In the genomic region with DNA sequence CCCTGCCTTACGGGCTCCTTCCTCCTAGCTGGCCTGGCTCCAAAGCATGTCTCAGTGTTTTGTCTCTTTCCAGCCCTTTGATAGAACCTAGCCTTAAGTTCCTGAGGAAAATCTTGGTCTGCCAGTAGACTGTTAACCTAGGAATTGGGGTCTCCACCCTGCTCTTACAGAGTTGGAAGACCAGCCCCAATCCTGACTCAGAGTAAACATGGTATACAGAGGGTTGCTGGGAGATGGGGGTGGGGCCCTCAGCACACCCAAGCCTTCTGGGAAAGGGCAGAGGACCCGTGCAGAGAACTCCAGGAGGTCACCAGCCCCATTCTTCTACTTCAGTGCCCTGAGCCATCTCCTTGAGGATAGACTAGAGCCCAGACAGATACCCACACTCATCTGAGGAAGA, we compare ENCODE assay signal across 18 mouse cellular contexts. TPM values are rescaled to one million over a fixed set of nuclear protein-coding genes. Genes with fewer than 3 reads are reported as not detected.
DNase-seq lines count a peak whose midpoint lies in the region; ATAC-seq and TF ChIP-seq lines count a peak whose summit lies in the region.
"Had no signal": no experiment of that assay in that cellular context is flagged by ENCODE, and none has a peak within 500 bp of the region (broad histone marks: within the 10 kb centered on the region; RNA-seq: fewer than 3 reads in every experiment).

No protein-coding gene starts in this region.

- 14% methylated on average over 2 of the region's 2 CpGs for WGBS in heart, embryonic 13.5 days
- WGBS in kidney, adult 2 months, result 31% methylated on average over 2 of the region's 2 CpGs
- WGBS in intestine, embryonic 14.5 days, result 33% methylated on average over 2 of the region's 2 CpGs
- WGBS in stomach, embryonic 14.5 days, result 38% methylated on average over 2 of the region's 2 CpGs

- peaks cover 40% of the 10 kb centered on the region for H3K36me3 ChIP-seq in heart, embryonic 13.5 days
- H3K36me3 ChIP-seq in kidney, adult 2 months (ENCODE audit: control insufficient read depth, insufficient read depth, low read length), result no peaks in the 10 kb centered on the region
- no peaks in the 10 kb centered on the region for H3K36me3 ChIP-seq in intestine, embryonic 14.5 days (ENCODE audit: control insufficient read depth, insufficient read depth, low read length)
- H3K36me3 ChIP-seq in stomach, embryonic 14.5 days (ENCODE audit: control insufficient read depth, insufficient read depth, low read length), result no peaks in the 10 kb centered on the region
- H3K36me3 ChIP-seq: embryonic facial prominence, embryonic 12.5 days; forebrain, embryonic 10.5 days had no signal

- H3K27me3 ChIP-seq in heart, embryonic 13.5 days (replicated peaks), result peaks cover 8% of the 10 kb centered on the region
- no peaks in the 10 kb centered on the region for H3K27me3 ChIP-seq in kidney, adult 2 months (replicated peaks; ENCODE audit: control insufficient read depth, insufficient read depth, low read length)
- peaks cover 6% of the 10 kb centered on the region for H3K27me3 ChIP-seq in intestine, embryonic 14.5 days (replicated peaks; ENCODE audit: control insufficient read depth, insufficient read depth, low read length)
- H3K27me3 ChIP-seq in stomach, embryonic 14.5 days (ENCODE audit: control insufficient read depth, insufficient read depth, low read length), result peaks cover 3% of the 10 kb centered on the region; the same call in 1 of the 2 replicates

- H3K4me2 ChIP-seq in heart, embryonic 13.5 days, result peak overlapping the region; percentile 14; the same call in 1 of the 2 replicates
- H3K4me2 ChIP-seq in intestine, embryonic 14.5 days (ENCODE audit: low read length), result no peak overlapping the region
- H3K4me2 ChIP-seq in stomach, embryonic 14.5 days (replicated peaks; ENCODE audit: low read depth, low read length), result no peak overlapping the region
- H3K4me2 ChIP-seq: embryonic facial prominence, embryonic 12.5 days had no signal

- H3K4me3 ChIP-seq in heart, embryonic 13.5 days, result no peak overlapping the region
- no peak overlapping the region for H3K4me3 ChIP-seq in kidney, adult 2 months (ENCODE audit: insufficient read depth, low read depth, low read length)
- H3K4me3 ChIP-seq in intestine, embryonic 14.5 days (ENCODE audit: low read depth, low read length), result no peak overlapping the region
- H3K4me3 ChIP-seq in stomach, embryonic 14.5 days (ENCODE audit: low read depth, low read length), result no peak overlapping the region
- H3K4me3 ChIP-seq: embryonic facial prominence, embryonic 12.5 days; forebrain, embryonic 10.5 days; layer of hippocampus, adult 2 months; left cerebral cortex, adult 2 months had no signal

- H3K4me1 ChIP-seq in heart, embryonic 13.5 days, result peaks cover 72% of the 10 kb centered on the region
- peaks cover 22% of the 10 kb centered on the region for H3K4me1 ChIP-seq in kidney, adult 2 months (ENCODE audit: control insufficient read depth, insufficient read depth, low read length)
- peaks cover 10% of the 10 kb centered on the region; the same call in 1 of the 2 replicates for H3K4me1 ChIP-seq in intestine, embryonic 14.5 days (replicated peaks; ENCODE audit: control insufficient read depth, insufficient read depth, low read length)
- H3K4me1 ChIP-seq in stomach, embryonic 14.5 days (ENCODE audit: control insufficient read depth, insufficient read depth, low read length), result peaks cover 5% of the 10 kb centered on the region; the same call in 1 of the 2 replicates
- H3K4me1 ChIP-seq: embryonic facial prominence, embryonic 12.5 days had no signal

- TF ChIP-seq CTCF in kidney, adult 2 months (conservative IDR thresholded peaks at IDR 0.05; ENCODE audit: insufficient read depth, insufficient read length, low read depth, low read length), result no peak

- no peak for ATAC-seq in heart, embryonic 13.5 days (ENCODE audit: extremely low read depth, insufficient number of reproducible peaks, low FRiP score, low TSS enrichment)
- ATAC-seq in intestine, embryonic 14.5 days (replicated peaks; ENCODE audit: low FRiP score, low TSS enrichment, low read depth), result no peak
- peak; percentile 65 for ATAC-seq in stomach, embryonic 14.5 days (ENCODE audit: insufficient number of reproducible peaks, insufficient read depth, low FRiP score, low read depth)
- ATAC-seq: hindbrain, postnatal 0 days; liver, postnatal 0 days had no signal

- H3K9ac ChIP-seq in heart, embryonic 13.5 days, result peak overlapping the region; percentile 63
- H3K9ac ChIP-seq in intestine, embryonic 14.5 days (ENCODE audit: low read length), result no peak overlapping the region
- no peak overlapping the region for H3K9ac ChIP-seq in stomach, embryonic 14.5 days (replicated peaks; ENCODE audit: low read depth, low read length)
- H3K9ac ChIP-seq: embryonic facial prominence, embryonic 12.5 days; liver, postnatal 0 days had no signal

- DNase-seq in heart, postnatal 4 days, result no peak
- DNase-seq in kidney, adult 2 months, result peak; percentile 48
- DNase-seq in kidney, postnatal 14 days, result no peak
- DNase-seq in intestine, embryonic 14.5 days (ENCODE audit: low spot score), result no peak
- DNase-seq in frontal cortex, postnatal 36 days (ENCODE audit: low spot score in 2 of 2), result no peak
- DNase-seq in thymus, postnatal 25 days, result no peak
- DNase-seq: B cell, adult 2 months; cerebellum, adult 11 months; liver, postnatal 0 days; midbrain, embryonic 14.5 days; right cerebral cortex, adult 18-20 months had no signal

- no peaks in the 10 kb centered on the region for H3K9me3 ChIP-seq in heart, embryonic 13.5 days
- H3K9me3 ChIP-seq in intestine, embryonic 14.5 days (ENCODE audit: control insufficient read depth, low read length), result no peaks in the 10 kb centered on the region
- no peaks in the 10 kb centered on the region for H3K9me3 ChIP-seq in stomach, embryonic 14.5 days (ENCODE audit: control insufficient read depth, low read depth, low read length)
- H3K9me3 ChIP-seq: embryonic facial prominence, embryonic 12.5 days; forebrain, embryonic 10.5 days had no signal

- TF ChIP-seq POLR2A in kidney, adult 2 months (IDR thresholded peaks at IDR 0.05; ENCODE audit: low read depth, low read length), result no peak

- H3K27ac ChIP-seq in heart, embryonic 13.5 days (replicated peaks), result peak overlapping the region; percentile 89
- H3K27ac ChIP-seq in kidney, adult 2 months (ENCODE audit: insufficient read depth, low read depth, low read length), result 0 out of 2 replicates have a peak overlapping the region, but pooled peaks have one; percentile 4
- peak overlapping the region; percentile 47; the same call in 1 of the 2 replicates for H3K27ac ChIP-seq in intestine, embryonic 14.5 days (ENCODE audit: low read depth)
- H3K27ac ChIP-seq in stomach, embryonic 14.5 days (ENCODE audit: low read length), result peak overlapping the region; percentile 55; the same call in 1 of the 2 replicates
- H3K27ac ChIP-seq: embryonic facial prominence, embryonic 12.5 days; forebrain, embryonic 10.5 days; hindbrain, postnatal 0 days; layer of hippocampus, adult 2 months; left cerebral cortex, adult 2 months had no signal

RNA-seq across cellular contexts. Expression of a gene that starts 5.8 kb away (rescaled TPM):
- polyA plus RNA-seq in heart, embryonic 13.5 days (2015; fragmentation: Nextera tagmentation; extraction: Ambion mirVana), result 4.0 and 4.4 TPM in 2 replicates
- 10 to 100 TPM in 1 of 2 experiments, 1 to 10 TPM in 1; 7.3 to 10.3 TPM for total RNA-seq in heart, postnatal 4 days (2021)
- 114 and 145 TPM in 2 replicates for polyA plus RNA-seq in kidney, adult 2 months (2012; rRNA removed)
- 92.9 and 105 TPM in 2 replicates for polyA plus RNA-seq in intestine, embryonic 14.5 days (2014; fragmentation: Nextera tagmentation; extraction: Ambion mirVana)
- polyA plus RNA-seq in stomach, embryonic 14.5 days (2014; fragmentation: Nextera tagmentation; extraction: Ambion mirVana), result 58.2 and 60.5 TPM in 2 replicates

RNA-seq across cellular contexts. Expression of a gene that starts 23.5 kb away (rescaled TPM):
- polyA plus RNA-seq in heart, embryonic 13.5 days (2015; fragmentation: Nextera tagmentation; extraction: Ambion mirVana), result 5,554 and 6,221 TPM in 2 replicates
- total RNA-seq in heart, postnatal 4 days (2021), result 1,000 to 10,000 TPM; 6,684 to 7,230 TPM
- 0.44 and 1.0 TPM in 2 replicates for polyA plus RNA-seq in kidney, adult 2 months (2012; rRNA removed)
- 11.1 and 13.2 TPM in 2 replicates for polyA plus RNA-seq in intestine, embryonic 14.5 days (2014; fragmentation: Nextera tagmentation; extraction: Ambion mirVana)
- 10.4 and 14.6 TPM in 2 replicates for polyA plus RNA-seq in stomach, embryonic 14.5 days (2014; fragmentation: Nextera tagmentation; extraction: Ambion mirVana)

RNA-seq across cellular contexts. Expression of a gene that starts 33.4 kb away (rescaled TPM):
- polyA plus RNA-seq in heart, embryonic 13.5 days (2015; fragmentation: Nextera tagmentation; extraction: Ambion mirVana), result 3,602 and 4,207 TPM in 2 replicates
- total RNA-seq in heart, postnatal 4 days (2021), result 1,000 to 10,000 TPM; 2,021 to 2,289 TPM
- polyA plus RNA-seq in kidney, adult 2 months (2012; rRNA removed), result 5.8 TPM in 1 of 2 replicates, not detected in the other
- 5.8 and 6.4 TPM in 2 replicates for polyA plus RNA-seq in intestine, embryonic 14.5 days (2014; fragmentation: Nextera tagmentation; extraction: Ambion mirVana)
- polyA plus RNA-seq in stomach, embryonic 14.5 days (2014; fragmentation: Nextera tagmentation; extraction: Ambion mirVana), result 1.9 and 3.2 TPM in 2 replicates

RNA-seq across cellular contexts. Expression of a gene that starts 46.7 kb away (rescaled TPM):
- polyA plus RNA-seq in heart, embryonic 13.5 days (2015; fragmentation: Nextera tagmentation; extraction: Ambion mirVana), result 67.1 and 75.3 TPM in 2 replicates
- total RNA-seq in heart, postnatal 4 days (2021), result 10 to 100 TPM; 40.7 to 43.8 TPM
- 37.2 and 40.0 TPM in 2 replicates for polyA plus RNA-seq in kidney, adult 2 months (2012; rRNA removed)
- 56.0 and 58.2 TPM in 2 replicates for polyA plus RNA-seq in intestine, embryonic 14.5 days (2014; fragmentation: Nextera tagmentation; extraction: Ambion mirVana)
- polyA plus RNA-seq in stomach, embryonic 14.5 days (2014; fragmentation: Nextera tagmentation; extraction: Ambion mirVana), result 82.1 and 86.8 TPM in 2 replicates

Comparison
In these comparisons a context has a peak if more than half of its experiments do, and no peak if none do; other contexts are left out.
1. H3K27ac ChIP-seq: peak in every context shown above with its lines; median percentile 89 in heart, embryonic 13.5 days; 55 in stomach, embryonic 14.5 days; 47 in intestine, embryonic 14.5 days; 4 in kidney, adult 2 months.
2. RNA of a gene that starts 5.8 kb away (polyA plus RNA-seq): 114 to 145 TPM in kidney, adult 2 months, 92.9 to 105 TPM in intestine, embryonic 14.5 days and 58.2 to 60.5 TPM in stomach, embryonic 14.5 days; 4.0 to 4.4 TPM in heart, embryonic 13.5 days; every median in the first group is over 10 times any median in the second.
3. RNA of a gene that starts 23.5 kb away (polyA plus RNA-seq): 5,554 to 6,221 TPM in heart, embryonic 13.5 days; 11.1 to 13.2 TPM in intestine, embryonic 14.5 days, 10.4 to 14.6 TPM in stomach, embryonic 14.5 days and 0.44 to 1.0 TPM in kidney, adult 2 months; every median in the first group is over 100 times any median in the second.
4. RNA of a gene that starts 33.4 kb away (polyA plus RNA-seq): 3,602 to 4,207 TPM in heart, embryonic 13.5 days; 5.8 to 6.4 TPM in intestine, embryonic 14.5 days, 5.8 TPM in kidney, adult 2 months and 1.9 to 3.2 TPM in stomach, embryonic 14.5 days; every median in the first group is over 100 times any median in the second.